Mouse (Mus musculus) heart, postnatal 14 days (tissue): ENCODE results near the gene Alg5. TPM values are rescaled to one million over a fixed set of nuclear protein-coding genes. Genes with fewer than 3 reads are reported as not detected.
"Not testable (repeated sequence)": the region's sequence is repeated elsewhere in the genome, so short reads cannot be mapped to it uniquely, and the experiment has no call there.

Source experiments
- DNase-seq, 2 experiments: peaks; one replicate each; pipeline ENCODE4 v3.0.0; 2021 to 2022
- intact Hi-C: fragments of 180-260 bp; cut with DNase I; formaldehyde crosslinking; loops from one replicate; pipeline ENCODE4 v1.15.1; 2025
- long read RNA-seq, 2 experiments: library from polyadenylated mRNA; stranded (forward); transcript quantifications; one replicate each; pipeline ENCODE4 v2.0.0; 2021
- total RNA-seq, 2 experiments: library from RNA; stranded (reverse); gene quantifications; 2 replicates each; pipeline ENCODE4 v1.2.3; 2021

Alg5 gene
- total RNA-seq, result 10 to 100 TPM; 11.9 to 12.0 TPM
- long read RNA-seq, experiment 1, transcript Alg5-201 (10 exons, 1,471 nt), result major isoform, 51 of 59 reads
- long read RNA-seq, experiment 1, transcript Alg5-202 (10 exons, 2,972 nt), result minor isoform, 5 of 59 reads
- long read RNA-seq, experiment 1, partial matches to known transcripts, result 0 of 59 reads
- long read RNA-seq, experiment 1, other reads (novel, unspliced or antisense), result 3 of 59 reads
- long read RNA-seq, experiment 2, transcript Alg5-201 (10 exons, 1,471 nt), result major isoform, 34 of 41 reads
- long read RNA-seq, experiment 2, partial matches to known transcripts, result 3 of 41 reads
- long read RNA-seq, experiment 2, other reads (novel, unspliced or antisense), result 3 of 41 reads

GRCm38 (mm10) chr3:54735247-54736046 lies at the start of gene Alg5, which contains the start of gene Exosc8:
Alg5 (plus strand) TSS chr3:54735539.
Exosc8 (minus strand) TSS chr3:54735393.
- intact Hi-C loops, result loop anchor here (2.0 to 5.0 kb wide), 3 partner anchors 43 to 327 kb away; partner anchors contain the start of genes Rfxap and Supt20
- peak; percentile 95 to 96 for DNase-seq

- intact Hi-C loops, result loop anchor here (10.0 kb wide), 1 partner anchor 952 kb away; no protein-coding TSS in a partner anchor
- no peak for DNase-seq
Observed at GRCm38 (mm10) chr3:54687245-54687644, 48.1 kb upstream of the Alg5 start.

- intact Hi-C loops, result loop anchor here (2.0 to 10.0 kb wide), 2 partner anchors 336 to 954 kb away; no protein-coding TSS in a partner anchor
- no peak for DNase-seq
Observed at GRCm38 (mm10) chr3:54689091-54689490, 46.2 kb upstream of the Alg5 start.

GRCm38 (mm10) chr3:54692202-54693055 lies 42.9 kb upstream of the Alg5 start, which contains the start of gene Supt20:
Supt20 (plus strand) TSS chr3:54692807.
- peak; percentile 92 to 93 for DNase-seq
- intact Hi-C loops, result loop anchor here (2.0 to 10.0 kb wide), 2 partner anchors 42 to 828 kb away; partner anchors contain the start of genes Alg5, Exosc8 and Ufm1

GRCm38 (mm10) chr3:54693056-54693415 lies 42.3 kb upstream of the Alg5 start:
- intact Hi-C loops, result loop anchor here (2.0 to 10.0 kb wide), 2 partner anchors 42 to 828 kb away; partner anchors contain the start of genes Alg5, Exosc8 and Ufm1
- DNase-seq, result no peak

GRCm38 (mm10) chr3:54699759-54700301 lies 35.5 kb upstream of the Alg5 start:
- intact Hi-C loops, result loop anchor here (10.0 kb wide), 1 partner anchor 835 kb away; the partner anchor contains the start of gene Ufm1
- no peak for DNase-seq

- intact Hi-C loops, DNase-seq: not testable (repeated sequence)
Observed at GRCm38 (mm10) chr3:54704106-54704505, 31.2 kb upstream of the Alg5 start.

- intact Hi-C loops, result no loop called here
- DNase-seq, result no peak
Observed at GRCm38 (mm10) chr3:54708972-54709371, 26.4 kb upstream of the Alg5 start.

- intact Hi-C loops, result no loop called here
- no peak for DNase-seq
Observed at GRCm38 (mm10) chr3:54714253-54714652, 21.1 kb upstream of the Alg5 start, which contains the start of gene Gm21958. Gm21958 (minus strand) TSS chr3:54714353.

GRCm38 (mm10) chr3:54715461-54715860 lies 19.9 kb upstream of the Alg5 start:
- no peak for DNase-seq
- intact Hi-C loops, result no loop called here

GRCm38 (mm10) chr3:54717348-54717747 lies 18.0 kb upstream of the Alg5 start:
- no peak for DNase-seq
- intact Hi-C loops, result no loop called here

- intact Hi-C loops, result no loop called here
- DNase-seq, result no peak
Observed at GRCm38 (mm10) chr3:54718947-54719346, 16.4 kb upstream of the Alg5 start.

- no peak for DNase-seq
- intact Hi-C loops, result no loop called here
Observed at GRCm38 (mm10) chr3:54723741-54724500, 11.4 kb upstream of the Alg5 start.

- intact Hi-C loops, result no loop called here
Observed at GRCm38 (mm10) chr3:54725344-54725743, 10.0 kb upstream of the Alg5 start.

GRCm38 (mm10) chr3:54727588-54727987 lies 7.8 kb upstream of the Alg5 start:
- DNase-seq, result no peak
- intact Hi-C loops, result no loop called here

More at GRCm38 (mm10) chr3:54725344-54725743, 10.0 kb upstream of the Alg5 start:
- DNase-seq, result no peak

- no peak for DNase-seq
- intact Hi-C loops, result no loop called here
Observed at GRCm38 (mm10) chr3:54728100-54728499, 7.2 kb upstream of the Alg5 start.

- intact Hi-C loops, result no loop called here
- no peak for DNase-seq
Observed at GRCm38 (mm10) chr3:54731626-54732150, 3.7 kb upstream of the Alg5 start.

- no peak for DNase-seq
- intact Hi-C loops, result no loop called here
Observed at GRCm38 (mm10) chr3:54732371-54732770, 3.0 kb upstream of the Alg5 start.
